Mouse (Mus musculus) MEL (cell line): ENCODE measurements around the gene Csgalnact2. TPM values are rescaled to one million over a fixed set of nuclear protein-coding genes. Genes with fewer than 3 reads are reported as not detected.

Experiments used
- DNase-seq: peaks from one replicate; pipeline ENCODE4 v3.0.0; 2011; ENCODE audit warnings: low read depth, low spot score
- H3K27ac ChIP-seq: 2 replicates; pipeline ENCODE4 v1.5.1; 2012; ENCODE audit warnings: low read depth, mild to moderate bottlenecking, control low read depth, low read length, moderate library complexity; ENCODE audit not compliant: control insufficient read depth
- H3K27me3 ChIP-seq, 2 experiments: fragments of 150-350 bp in 1 of 2; sonication (generic) in 1 of 2; 2 replicates each; pipeline ENCODE4 v1.6.1; 2012; ENCODE audit warnings: low read length in 2 of 2, mild to moderate bottlenecking in 2 of 2, improper control_type of control experiment in 1 of 2, moderate library complexity in 1 of 2; ENCODE audit not compliant: insufficient read depth in 2 of 2, control insufficient read depth in 1 of 2
- H3K36me3 ChIP-seq, 2 experiments: 2 replicates each; pipeline ENCODE4 v1.6.1; 2012 to 2014; ENCODE audit warnings: low read length in 2 of 2, improper control_type of control experiment in 1 of 2, inconsistent platforms in 1 of 2, mild to moderate bottlenecking in 1 of 2; ENCODE audit not compliant: insufficient read depth in 2 of 2, control insufficient read depth in 1 of 2
- H3K4me1 ChIP-seq, 2 experiments: fragments of 150-350 bp in 1 of 2; sonication (generic) in 1 of 2; 2 replicates each; pipeline ENCODE4 v1.6.1; 2012; ENCODE audit warnings: low read length in 2 of 2, improper control_type of control experiment in 1 of 2, mild to moderate bottlenecking in 1 of 2; ENCODE audit not compliant: insufficient read depth in 2 of 2, control insufficient read depth in 1 of 2
- H3K4me3 ChIP-seq, 2 experiments: fragments of 150-350 bp in 1 of 2; sonication (generic) in 1 of 2; 2 replicates each; pipeline ENCODE4 v1.5.1; 2012; ENCODE audit warnings: low read depth in 2 of 2, low read length in 2 of 2, mild to moderate bottlenecking in 2 of 2, moderate library complexity in 2 of 2, control low read depth in 1 of 2, improper control_type of control experiment in 1 of 2; ENCODE audit not compliant: control insufficient read depth in 1 of 2, insufficient read depth in 1 of 2
- H3K79me2 ChIP-seq: 2 replicates; pipeline ENCODE4 v1.6.1; 2012; ENCODE audit warnings: mild to moderate bottlenecking, low read length, moderate library complexity; ENCODE audit not compliant: control insufficient read depth, poor library complexity, insufficient read depth
- H3K9ac ChIP-seq: 2 replicates; pipeline ENCODE4 v1.6.1; 2012; ENCODE audit warnings: low read depth, mild to moderate bottlenecking, control low read depth, low read length, moderate library complexity; ENCODE audit not compliant: control insufficient read depth, poor library complexity, severe bottlenecking
- H3K9me3 ChIP-seq: fragments of 150-350 bp; sonication (generic); replicated peaks from 2 replicates; pipeline ENCODE4 v1.6.1; 2012; ENCODE audit warnings: mild to moderate bottlenecking, low read length, improper control_type of control experiment, moderate library complexity; ENCODE audit not compliant: insufficient read depth
- BHLHE40 ChIP-seq: IDR thresholded peaks from 2 replicates; pipeline ENCODE4 v1.6.1; 2012; ENCODE audit warnings: low read depth, mild to moderate bottlenecking, inconsistent platforms, low read length, improper control_type of control experiment, borderline replicate concordance
- CHD2 ChIP-seq: IDR thresholded peaks from 2 replicates; pipeline ENCODE4 v1.6.1; 2011; ENCODE audit warnings: low read length, improper control_type of control experiment
- ELF1 ChIP-seq: IDR thresholded peaks from 2 replicates; pipeline ENCODE4 v1.6.1; 2014; ENCODE audit warnings: low read depth, mild to moderate bottlenecking, inconsistent platforms, low read length, improper control_type of control experiment, moderate library complexity
- JUND ChIP-seq: IDR thresholded peaks from 2 replicates; pipeline ENCODE4 v1.6.1; 2011; ENCODE audit warnings: low read depth, mild to moderate bottlenecking, improper control_type of control experiment, low read length
- KAT2A ChIP-seq: conservative IDR thresholded peaks from 2 replicates; pipeline ENCODE4 v1.6.1; 2012; ENCODE audit warnings: low read depth, low read length, improper control_type of control experiment, inconsistent platforms
- MAFK ChIP-seq: IDR thresholded peaks from 2 replicates; pipeline ENCODE4 v1.6.1; 2011; ENCODE audit warnings: low read depth, mild to moderate bottlenecking, low read length, improper control_type of control experiment, borderline replicate concordance
- MAX ChIP-seq: IDR thresholded peaks from 2 replicates; pipeline ENCODE4 v1.6.1; 2011; ENCODE audit warnings: low read length, improper control_type of control experiment
- MAZ ChIP-seq: IDR thresholded peaks from 2 replicates; pipeline ENCODE4 v1.6.1; 2012; ENCODE audit warnings: low read depth, mild to moderate bottlenecking, inconsistent platforms, low read length, improper control_type of control experiment
- MEF2A ChIP-seq: IDR thresholded peaks from 2 replicates; pipeline ENCODE4 v1.6.1; 2014; ENCODE audit warnings: low read depth, mild to moderate bottlenecking, inconsistent platforms, low read length, improper control_type of control experiment; ENCODE audit not compliant: poor library complexity, insufficient replicate concordance, severe bottlenecking; ENCODE audit errors: extremely low read depth
- MXI1 ChIP-seq: IDR thresholded peaks from 2 replicates; pipeline ENCODE4 v1.6.1; 2011; ENCODE audit warnings: mild to moderate bottlenecking, low read depth, low read length, improper control_type of control experiment
- NELFE ChIP-seq: IDR thresholded peaks from 2 replicates; pipeline ENCODE4 v1.6.1; 2011; ENCODE audit warnings: low read depth, low read length, improper control_type of control experiment
- POLR2A ChIP-seq, 2 experiments: IDR thresholded peaks; 2 replicates each; pipeline ENCODE4 v1.6.1; 2011 to 2012; ENCODE audit warnings: low read length in 2 of 2, mild to moderate bottlenecking in 2 of 2, control low read depth in 1 of 2, improper control_type of control experiment in 1 of 2, low read depth in 1 of 2, moderate library complexity in 1 of 2; ENCODE audit not compliant: control insufficient read depth in 1 of 2, insufficient read depth in 1 of 2, poor library complexity in 1 of 2
- POLR2AphosphoS5 ChIP-seq: IDR thresholded peaks from 2 replicates; pipeline ENCODE4 v1.6.1; 2012; ENCODE audit warnings: low read depth, borderline replicate concordance, mild to moderate bottlenecking, inconsistent platforms, low read length, moderate library complexity, mixed read lengths
- RAD21 ChIP-seq: IDR thresholded peaks from 2 replicates; pipeline ENCODE4 v1.6.1; 2011; ENCODE audit warnings: mild to moderate bottlenecking, low read depth, low read length, improper control_type of control experiment
- SMC3 ChIP-seq: IDR thresholded peaks from 2 replicates; pipeline ENCODE4 v1.6.1; 2011; ENCODE audit warnings: low read depth, low read length, improper control_type of control experiment
- TAL1 ChIP-seq: IDR thresholded peaks from 2 replicates; pipeline ENCODE4 v1.6.1; 2012; ENCODE audit warnings: mild to moderate bottlenecking, inconsistent platforms, low read length, moderate library complexity, mixed read lengths
- TBP ChIP-seq: IDR thresholded peaks from 2 replicates; pipeline ENCODE4 v1.8.0; 2011; ENCODE audit warnings: low read depth, low read length, improper control_type of control experiment
- USF1 ChIP-seq: IDR thresholded peaks from 2 replicates; pipeline ENCODE4 v1.6.1; 2014; ENCODE audit warnings: low read depth, mild to moderate bottlenecking, inconsistent platforms, low read length, improper control_type of control experiment, moderate library complexity
- ZC3H11A ChIP-seq: IDR thresholded peaks from 2 replicates; pipeline ENCODE4 v1.6.1; 2012; ENCODE audit warnings: low read depth, mild to moderate bottlenecking, inconsistent platforms, low read length, improper control_type of control experiment
- ZNF384 ChIP-seq: IDR thresholded peaks from 2 replicates; pipeline ENCODE4 v1.6.1; 2012; ENCODE audit warnings: low read depth, mild to moderate bottlenecking, inconsistent platforms, low read length, improper control_type of control experiment
- polyA plus RNA-seq, 2 experiments: library from polyadenylated mRNA; stranded (reverse) in 1 of 2; unstranded in 1 of 2; fragments of >175 nt in 1 of 2; fragments of >200 nt in 1 of 2; gene quantifications; 2 replicates each; pipeline versions ENCODE4 v1.2.1 to v1.2.4; 2012; ENCODE audit warnings: low replicate concordance in 2 of 2, low read depth in 1 of 2; ENCODE audit not compliant: insufficient read length in 2 of 2, insufficient read depth in 1 of 2, missing spikeins in 1 of 2
- total RNA-seq: library from RNA; depleted of rRNA; stranded (reverse); fragments of 300-350 nt; gene quantifications from 2 replicates; pipeline ENCODE4 v1.2.3, GENCODE M21; 2012

Csgalnact2 gene
- total and polyA plus RNA-seq, 3 experiments = 17.5 to 119 (median 22.4) TPM

- no peak overlapping the region for H3K9ac ChIP-seq
- H3K4me3 ChIP-seq = no peak overlapping the region
- no peaks in the 10 kb centered on the region for H3K4me1 ChIP-seq
- TF ChIP-seq ZC3H11A = no peak
- no peak for TF ChIP-seq SMC3
- no peak for TF ChIP-seq MAX
- no peak for TF ChIP-seq KAT2A
- TF ChIP-seq POLR2AphosphoS5 = no peak
- no peak for TF ChIP-seq USF1
- TF ChIP-seq MAZ = no peak
- TF ChIP-seq CHD2 = no peak
- TF ChIP-seq RAD21 = no peak
- no peak for TF ChIP-seq TBP
- no peak for TF ChIP-seq NELFE
- no peak for TF ChIP-seq BHLHE40
- TF ChIP-seq JUND = no peak
- no peak for TF ChIP-seq MEF2A
- TF ChIP-seq TAL1 = no peak
- no peak for TF ChIP-seq POLR2A (IDR thresholded peaks at IDR 0.05; ENCODE audit: control insufficient read depth in 1 of 2, insufficient read depth in 1 of 2, low read depth in 1 of 2, low read length in 2 of 2, poor library complexity in 1 of 2)
- TF ChIP-seq ELF1 = no peak
- TF ChIP-seq MXI1 = no peak
- no peak for TF ChIP-seq MAFK
- no peak for DNase-seq
- H3K79me2 ChIP-seq = no peaks in the 10 kb centered on the region
- no peak overlapping the region for H3K27ac ChIP-seq
- H3K36me3 ChIP-seq = no peaks in the 10 kb centered on the region
- H3K27me3 ChIP-seq = no peaks in the 10 kb centered on the region; a peak in 1 of 4 replicates
- H3K9me3 ChIP-seq = no peaks in the 10 kb centered on the region
These were observed 26.6 kb upstream of the Csgalnact2 start for GRCm38 (mm10) chr6:118165516-118165915.

GRCm38 (mm10) chr6:118164691-118165090, 25.8 kb upstream of the Csgalnact2 start:
- no peak for DNase-seq
- Histone ChIP-seq H3K4me3 (no peak overlapping the region), H3K79me2 (no peaks in the 10 kb centered on the region), H3K9ac (no peak overlapping the region), H3K27me3 (no peaks in the 10 kb centered on the region; a peak in 1 of 4 replicates), H3K27ac (no peak overlapping the region), H3K9me3 (no peaks in the 10 kb centered on the region), H3K4me1 (no peaks in the 10 kb centered on the region), H3K36me3 (no peaks in the 10 kb centered on the region)
- no peak for TF ChIP-seq ZNF384
- no peak for TF ChIP-seq TBP
